Mouse (Mus musculus) thymus, adult 2 months (tissue): ENCODE data around the gene Bicral. TPM values are rescaled to one million over a fixed set of nuclear protein-coding genes. Genes with fewer than 3 reads are reported as not detected.

Experiments used
- DNase-seq: peaks from one replicate; pipeline ENCODE4 v3.0.0; 2021
- H3K27ac ChIP-seq: fragments of 200-500 bp; 2 replicates; pipeline ENCODE4 v1.5.1; 2012; ENCODE audit warnings: low read length, control low read depth; ENCODE audit not compliant: control insufficient read depth, insufficient read depth
- H3K27me3 ChIP-seq: fragments of 200-500 bp; 2 replicates; pipeline ENCODE4 v1.6.1; 2012; ENCODE audit warnings: mild to moderate bottlenecking, low read length, moderate library complexity, mixed read lengths; ENCODE audit not compliant: control insufficient read depth, insufficient read depth
- H3K36me3 ChIP-seq: fragments of 200-500 bp; 2 replicates; pipeline ENCODE4 v1.6.1; 2012; ENCODE audit warnings: mild to moderate bottlenecking, low read length, moderate library complexity; ENCODE audit not compliant: control insufficient read depth, insufficient read depth
- H3K4me1 ChIP-seq: fragments of 200-500 bp; replicated peaks from 2 replicates; pipeline ENCODE4 v1.6.1; 2012; ENCODE audit warnings: low read length; ENCODE audit not compliant: control insufficient read depth, insufficient read depth
- H3K4me3 ChIP-seq: fragments of 200-500 bp; 2 replicates; pipeline ENCODE4 v1.5.1; 2012; ENCODE audit warnings: mild to moderate bottlenecking, low read length, control low read depth, moderate library complexity; ENCODE audit not compliant: control insufficient read depth, insufficient read depth
- CTCF ChIP-seq: fragments of 200-500 bp; IDR thresholded peaks from 2 replicates; pipeline ENCODE4 v1.5.1; 2012; ENCODE audit warnings: mild to moderate bottlenecking, control low read depth, low read length, moderate library complexity, borderline replicate concordance; ENCODE audit not compliant: control insufficient read depth, poor library complexity, insufficient read depth; ENCODE audit errors: extremely low read depth
- POLR2A ChIP-seq: fragments of 200-500 bp; IDR thresholded peaks from 2 replicates; pipeline ENCODE4 v1.6.1; 2012; ENCODE audit warnings: mild to moderate bottlenecking, low read length, control low read depth, moderate library complexity; ENCODE audit not compliant: control insufficient read depth, poor library complexity, insufficient read depth; ENCODE audit errors: extremely low read depth
- WGBS: fragments of 180-500 bp; shearing (Covaris S2); methylation state at CpG from one replicate; pipeline ENCODE4 v1.1.7; 2018; 5-methylcytosine and 5-hydroxymethylcytosine counted together
- polyA plus RNA-seq: library from polyadenylated mRNA; depleted of rRNA; stranded (reverse); fragments of >200 nt; gene quantifications from 2 replicates; pipeline ENCODE4 v1.2.3, GENCODE M21; 2012; rRNA removed

Gene Bicral
- polyA plus RNA-seq, 1 experiment = 19.3 TPM

DNA sequence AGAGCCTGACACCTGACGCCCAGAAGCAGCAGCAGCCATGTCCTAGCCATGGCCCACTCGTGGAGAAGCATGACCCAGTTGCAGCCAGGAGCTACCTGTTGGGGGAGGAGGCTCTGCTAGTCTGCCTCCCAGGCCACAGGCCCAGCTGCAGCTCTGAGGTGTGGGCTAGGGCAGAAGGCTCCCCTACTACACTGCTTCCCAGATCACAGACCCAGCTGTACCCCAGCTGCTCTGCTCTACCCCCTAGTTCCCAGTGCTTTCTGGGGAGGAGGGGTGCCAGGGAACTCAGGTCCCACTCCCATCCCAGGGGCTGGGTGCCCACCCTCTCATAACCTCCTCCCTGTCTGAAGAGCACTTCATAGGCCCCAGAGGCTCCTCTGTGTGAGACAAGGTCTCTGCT, 94.7 kb downstream of the Bicral start, which contains the start of gene Ptcra:
Gene Ptcra (minus strand): TSS at position 169 of the 400 bp plus-strand sequence.
- WGBS = 7% methylated on average over 2 of the region's 2 CpGs
- peaks cover 52% of the 10 kb centered on the region for H3K4me1 ChIP-seq

DNA sequence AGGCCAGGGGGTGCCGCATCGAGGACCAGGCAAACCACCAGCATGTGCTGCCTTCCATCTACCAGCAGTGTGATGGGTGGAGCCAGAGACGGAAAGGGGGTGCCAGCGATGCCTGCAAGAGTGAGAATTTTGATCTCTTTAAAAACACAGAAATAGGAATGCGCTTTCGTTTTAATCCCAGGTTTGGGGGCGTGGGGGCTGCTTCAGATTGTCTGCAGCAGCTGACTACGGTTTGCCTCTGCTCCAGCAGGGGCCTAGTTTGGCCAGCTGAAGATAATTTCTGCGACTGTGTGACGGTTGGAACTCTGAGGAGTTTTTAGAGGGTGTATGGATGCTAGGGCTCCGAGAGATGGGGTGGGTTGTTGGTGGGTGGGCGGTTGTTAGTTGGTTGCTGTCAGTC, 99.5 kb downstream of the Bicral start:
- H3K27ac ChIP-seq = no peak overlapping the region
- DNase-seq = no peak
- 93% methylated on average over 12 of the region's 12 CpGs for WGBS
- TF ChIP-seq CTCF (no peak), POLR2A (no peak)
- no peaks in the 10 kb centered on the region for H3K27me3 ChIP-seq
- H3K4me1 ChIP-seq = peaks cover 20% of the 10 kb centered on the region
- no peak overlapping the region for H3K4me3 ChIP-seq
- H3K36me3 ChIP-seq = 0 out of 2 replicates have a peak, but pooled peaks cover 6% of the 10 kb centered on the region

More for the DNA sequence above, 94.7 kb downstream of the Bicral start, which contains the start of gene Ptcra:
- peak; percentile 73 for DNase-seq
- no peak for TF ChIP-seq CTCF
- 0 out of 2 replicates have a peak, but pooled peaks have one; percentile 25 for TF ChIP-seq POLR2A
- Histone ChIP-seq H3K27ac (peak within 1 kb of the TSS; percentile 77), H3K4me3 (peak within 1 kb of the TSS; percentile 30), H3K27me3 (no peaks in the 10 kb centered on the region), H3K36me3 (0 out of 2 replicates have a peak, but pooled peaks cover 3% of the 10 kb centered on the region)

DNA sequence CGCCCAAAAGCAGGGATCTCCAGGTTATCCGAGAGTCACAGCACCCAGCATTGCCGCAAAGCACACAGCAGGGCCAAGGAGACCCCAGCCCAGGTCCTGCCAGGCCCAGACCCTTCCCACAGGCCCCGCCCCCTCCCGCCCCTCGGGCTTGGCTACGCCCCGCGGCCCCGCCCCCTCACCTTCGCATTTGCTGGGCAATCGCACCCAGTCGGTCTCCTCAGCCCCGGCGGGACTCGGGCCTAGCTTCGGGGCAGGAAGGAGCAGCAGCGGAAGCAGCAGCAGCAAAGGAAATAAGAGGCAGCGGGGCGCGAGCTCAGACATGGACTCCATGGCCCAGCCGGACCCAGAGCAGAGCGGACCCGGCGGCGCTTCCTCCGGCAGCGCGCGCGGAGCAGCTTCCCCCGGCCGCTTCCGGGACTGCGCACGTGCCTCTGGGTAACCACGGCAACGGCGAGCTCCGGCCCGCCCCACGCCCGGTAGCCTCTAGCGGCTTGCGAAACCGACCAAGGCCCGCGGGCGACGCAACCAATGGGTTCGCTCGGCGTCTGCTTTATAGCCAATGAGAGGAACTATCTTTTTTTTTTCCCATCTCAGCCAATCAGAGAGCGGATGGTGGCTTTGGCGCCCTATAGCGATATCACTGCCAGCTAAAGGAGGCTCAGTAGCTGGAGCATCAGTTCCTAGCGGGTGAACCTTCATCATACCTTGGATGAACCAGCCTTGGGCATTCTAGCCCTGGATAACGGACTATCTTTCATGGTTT, 106.3 kb downstream of the Bicral start, which contains the start of gene Cnpy3:
Gene Cnpy3 (minus strand): TSS at position 421 of the 763 bp plus-strand sequence.
- H3K4me3 ChIP-seq = peak within 1 kb of the TSS; percentile 83
- H3K36me3 ChIP-seq = no peaks in the 10 kb centered on the region
- peaks cover 5% of the 10 kb centered on the region for H3K4me1 ChIP-seq
- TF ChIP-seq POLR2A (peak; percentile 85), CTCF (peak; percentile 61; the same call in 1 of the 2 replicates)
- WGBS = under 1% methylated on average over 58 of the region's 58 CpGs
- peak; percentile 95 for DNase-seq
- H3K27ac ChIP-seq = peak within 1 kb of the TSS; percentile 75
- H3K27me3 ChIP-seq = no peaks in the 10 kb centered on the region

DNA sequence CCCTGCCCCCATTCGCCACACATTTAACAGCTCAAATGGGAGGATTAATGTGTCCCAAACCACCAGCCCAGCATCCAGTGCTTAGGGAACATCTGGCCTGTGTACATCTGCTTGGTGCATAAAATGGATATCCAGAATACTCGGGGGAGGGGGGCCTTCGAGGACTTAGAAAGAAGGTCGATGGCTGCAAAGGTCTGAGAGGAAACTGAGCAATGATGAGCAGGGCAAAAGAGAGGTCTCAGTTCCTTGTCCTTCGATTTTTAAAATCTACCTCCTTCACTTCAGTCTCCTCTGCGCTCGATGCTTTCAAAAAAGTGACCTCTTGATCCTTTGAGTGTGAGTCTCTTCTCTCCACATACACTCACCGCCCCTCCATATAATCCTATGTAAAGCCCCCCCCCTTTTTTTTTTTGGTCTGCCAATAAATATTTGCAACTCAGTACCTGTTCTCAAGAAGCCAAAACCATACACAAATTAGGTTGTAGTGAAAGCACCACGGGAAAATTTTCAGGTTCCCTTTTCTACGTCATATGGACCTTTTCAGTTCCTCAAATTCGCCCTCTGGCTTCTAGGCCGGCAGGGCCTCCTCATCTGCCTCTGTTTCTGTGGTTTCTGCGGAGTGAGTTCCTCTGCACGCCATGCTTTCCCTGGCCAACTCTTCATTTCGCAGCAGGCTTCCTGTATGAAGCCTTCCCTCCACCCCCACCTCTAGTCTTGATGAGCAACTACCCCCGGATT, 107.1 kb downstream of the Bicral start:
- Histone ChIP-seq H3K4me1 (peaks cover 5% of the 10 kb centered on the region), H3K4me3 (peak overlapping the region; percentile 83), H3K36me3 (peaks cover 4% of the 10 kb centered on the region), H3K27ac (peak overlapping the region; percentile 75), H3K27me3 (no peaks in the 10 kb centered on the region)
- WGBS = 3% methylated on average over 16 of the region's 16 CpGs
- no peak for DNase-seq
- TF ChIP-seq CTCF (no peak), POLR2A (no peak)

DNA sequence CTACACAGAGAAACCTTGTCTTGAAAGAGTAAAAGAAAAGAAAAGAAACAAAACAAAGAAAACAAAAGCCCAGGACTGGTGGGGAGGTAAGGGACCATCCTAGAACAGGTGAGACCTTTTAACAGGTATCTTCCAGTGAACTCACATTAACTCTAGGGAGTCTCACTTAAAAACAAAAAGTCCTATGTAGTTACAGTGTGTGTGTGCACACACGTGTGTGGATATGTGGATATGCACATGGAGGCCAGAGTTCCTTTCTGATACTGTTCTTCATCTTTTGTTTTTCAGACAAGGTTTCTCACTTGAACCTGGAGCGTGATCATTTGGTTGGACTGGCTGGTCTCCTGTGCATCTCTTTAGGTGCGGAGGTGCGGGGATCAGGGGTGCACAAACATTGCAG, 107.7 kb downstream of the Bicral start:
- WGBS = 48% methylated on average over 4 of the region's 4 CpGs
- no peaks in the 10 kb centered on the region for H3K27me3 ChIP-seq
- peak overlapping the region; percentile 56; the same call in 1 of the 2 replicates for H3K27ac ChIP-seq
- TF ChIP-seq POLR2A = no peak
- no peak for TF ChIP-seq CTCF
- H3K36me3 ChIP-seq = peaks cover 5% of the 10 kb centered on the region
- H3K4me3 ChIP-seq = peak overlapping the region; percentile 20; the same call in 1 of the 2 replicates
- H3K4me1 ChIP-seq = peaks cover 5% of the 10 kb centered on the region
- DNase-seq = no peak

DNA sequence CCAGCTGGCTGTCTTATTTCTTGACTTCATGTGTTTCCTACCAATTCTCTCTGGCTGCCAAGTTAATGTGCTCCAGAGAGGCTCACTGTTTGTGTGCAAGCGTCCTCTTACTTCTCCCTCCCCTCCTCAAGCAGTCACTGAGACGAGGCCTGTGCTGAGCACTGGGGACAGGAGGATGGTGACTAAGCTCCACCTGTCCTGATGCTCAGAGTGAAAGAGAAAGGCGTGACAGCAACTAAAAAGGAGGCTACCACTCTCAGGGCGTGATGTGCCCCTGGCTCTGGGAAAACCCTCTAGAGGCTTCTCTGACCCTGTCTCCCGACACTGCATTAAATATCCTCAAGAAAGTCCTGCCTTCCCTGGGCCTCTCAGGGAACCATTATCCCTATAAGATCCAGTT, 109.0 kb downstream of the Bicral start:
- H3K4me1 ChIP-seq = peaks cover 5% of the 10 kb centered on the region
- H3K36me3 ChIP-seq = peaks cover 13% of the 10 kb centered on the region
- TF ChIP-seq POLR2A (no peak), CTCF (no peak)
- H3K4me3 ChIP-seq = no peak overlapping the region
- H3K27me3 ChIP-seq = no peaks in the 10 kb centered on the region
- no peak for DNase-seq
- 88% methylated on average over 5 of the region's 5 CpGs for WGBS
- no peak overlapping the region for H3K27ac ChIP-seq

Other genes starting within 250 kb of the Bicral start
- 11.9 and 15.8 TPM in 2 replicates for gene Ptk7, start 229.0 kb downstream of the Bicral start, polyA plus RNA-seq
- gene Klc4, start 212.5 kb downstream of the Bicral start, polyA plus RNA-seq = 22.6 and 24.0 TPM in 2 replicates
- gene Mrpl2, start 212.3 kb downstream of the Bicral start, polyA plus RNA-seq = 68.3 and 91.0 TPM in 2 replicates
- gene Cul7, start 208.1 kb downstream of the Bicral start, polyA plus RNA-seq = 47.9 and 50.1 TPM in 2 replicates
- gene Rrp36, start 184.1 kb downstream of the Bicral start, polyA plus RNA-seq = 43.8 and 47.8 TPM in 2 replicates
- gene Mea1, start 179.7 kb downstream of the Bicral start, polyA plus RNA-seq = 47.8 and 55.7 TPM in 2 replicates
- 116 and 124 TPM in 2 replicates for gene Klhdc3, start 177.6 kb downstream of the Bicral start, polyA plus RNA-seq
- 113 and 117 TPM in 2 replicates for gene Ppp2r5d, start 153.4 kb downstream of the Bicral start, polyA plus RNA-seq
- gene Pex6, start 147.0 kb downstream of the Bicral start, polyA plus RNA-seq = 105 and 113 TPM in 2 replicates
- gene Gnmt, start 129.3 kb downstream of the Bicral start, polyA plus RNA-seq = 4.4 and 10.6 TPM in 2 replicates
- gene Cnpy3, start 106.3 kb downstream of the Bicral start, polyA plus RNA-seq = 61.5 and 67.1 TPM in 2 replicates
- gene Ptcra, start 94.8 kb downstream of the Bicral start, polyA plus RNA-seq = 126 and 163 TPM in 2 replicates
- gene 2310039H08Rik, start 85.8 kb downstream of the Bicral start, polyA plus RNA-seq = 106 TPM in 2 replicates
- gene Rpl7l1, start 75.8 kb downstream of the Bicral start, polyA plus RNA-seq = 30.7 and 33.8 TPM in 2 replicates
- 23.7 and 28.5 TPM in 2 replicates for gene Tbcc, start 32.2 kb upstream of the Bicral start, polyA plus RNA-seq
- gene Prph2, start 52.0 kb upstream of the Bicral start, polyA plus RNA-seq = 0.09 and 0.15 TPM in 2 replicates
- gene Ubr2, start 152.1 kb upstream of the Bicral start, polyA plus RNA-seq = 61.9 and 70.8 TPM in 2 replicates